Mouse (Mus musculus): ENCODE measurements around the gene Dtx3. TPM values are rescaled to one million over a fixed set of nuclear protein-coding genes. Genes with fewer than 3 reads are reported as not detected.
"Not testable (repeated sequence)": the region's sequence is repeated elsewhere in the genome, so short reads cannot be mapped to it uniquely, and the experiment has no call there.

Dtx3 gene
- polyA plus RNA-seq, 1 experiment from 2014 or later = 63.5 TPM

DNA sequence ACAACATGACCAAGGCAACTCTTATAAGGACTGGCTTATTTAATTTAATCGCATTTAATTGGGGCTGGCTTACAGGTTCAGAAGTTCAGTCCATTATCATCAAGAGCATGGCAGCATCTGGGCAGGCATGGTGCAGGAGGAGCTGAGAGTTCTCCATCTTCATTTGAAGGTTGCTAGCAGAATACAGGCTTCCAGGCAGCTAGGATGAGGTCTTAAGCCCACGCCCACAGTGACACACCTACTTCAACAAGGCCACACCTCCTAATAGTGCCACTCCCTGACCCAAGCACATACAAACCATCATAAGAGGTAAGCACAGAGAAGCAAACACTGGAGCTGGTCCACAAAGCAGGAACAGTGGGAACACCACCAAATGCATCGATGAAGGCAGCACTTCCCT is 44.3 kb downstream of the Dtx3 start:
- not testable (repeated sequence) for H3K4me1 ChIP-seq (replicated peaks); H3K9ac ChIP-seq; H3K9me3 ChIP-seq (replicated peaks); H3K27ac ChIP-seq; ATAC-seq (replicated peaks; ENCODE audit: insufficient number of reproducible peaks, insufficient read depth, low FRiP score, low read depth); H3K4me3 ChIP-seq; H3K36me3 ChIP-seq; H3K4me2 ChIP-seq; H3K27me3 ChIP-seq
- WGBS = 83% methylated on average over 3 of the region's 3 CpGs

GRCm38 (mm10) chr10:127150471-127150872 is 45.1 kb downstream of the Dtx3 start:
- no peak for ATAC-seq (replicated peaks; ENCODE audit: insufficient number of reproducible peaks, insufficient read depth, low FRiP score, low read depth)
- no peak overlapping the region for H3K27ac ChIP-seq
- H3K9me3 ChIP-seq (replicated peaks) = no peaks in the 10 kb centered on the region
- H3K4me1 ChIP-seq (replicated peaks) = no peaks in the 10 kb centered on the region
- no peaks in the 10 kb centered on the region for H3K36me3 ChIP-seq
- no peak overlapping the region for H3K9ac ChIP-seq
- H3K4me2 ChIP-seq = no peak overlapping the region
- WGBS = 65% methylated on average over 4 of the region's 4 CpGs
- no peaks in the 10 kb centered on the region for H3K27me3 ChIP-seq
- no peak overlapping the region for H3K4me3 ChIP-seq

GRCm38 (mm10) chr10:127147135-127147534 is 48.4 kb downstream of the Dtx3 start:
- no peak overlapping the region for H3K4me2 ChIP-seq
- ATAC-seq (replicated peaks; ENCODE audit: insufficient number of reproducible peaks, insufficient read depth, low FRiP score, low read depth) = no peak
- H3K9ac ChIP-seq = no peak overlapping the region
- H3K36me3 ChIP-seq = no peaks in the 10 kb centered on the region
- no peaks in the 10 kb centered on the region for H3K4me1 ChIP-seq (replicated peaks)
- 67% methylated on average over 6 of the region's 6 CpGs for WGBS
- no peak overlapping the region for H3K27ac ChIP-seq
- no peaks in the 10 kb centered on the region for H3K9me3 ChIP-seq (replicated peaks)
- no peak overlapping the region for H3K4me3 ChIP-seq
- no peaks in the 10 kb centered on the region for H3K27me3 ChIP-seq

GRCm38 (mm10) chr10:127145303-127145702 is 50.2 kb downstream of the Dtx3 start:
- Histone ChIP-seq H3K9ac (no peak overlapping the region), H3K4me1 (replicated peaks) (no peaks in the 10 kb centered on the region), H3K4me2 (no peak overlapping the region), H3K36me3 (no peaks in the 10 kb centered on the region), H3K27ac (no peak overlapping the region), H3K4me3 (no peak overlapping the region), H3K9me3 (replicated peaks) (no peaks in the 10 kb centered on the region), H3K27me3 (no peaks in the 10 kb centered on the region)
- ATAC-seq (replicated peaks; ENCODE audit: insufficient number of reproducible peaks, insufficient read depth, low FRiP score, low read depth) = no peak
- WGBS = 73% methylated on average over 5 of the region's 5 CpGs

- 83% methylated on average over 7 of the region's 7 CpGs for WGBS
- Histone ChIP-seq H3K27ac (no peak overlapping the region), H3K36me3 (no peaks in the 10 kb centered on the region), H3K4me1 (replicated peaks) (no peaks in the 10 kb centered on the region), H3K9me3 (replicated peaks) (no peaks in the 10 kb centered on the region), H3K4me3 (no peak overlapping the region), H3K4me2 (no peak overlapping the region), H3K27me3 (no peaks in the 10 kb centered on the region), H3K9ac (no peak overlapping the region)
- ATAC-seq (replicated peaks; ENCODE audit: insufficient number of reproducible peaks, insufficient read depth, low FRiP score, low read depth) = no peak
Measured at GRCm38 (mm10) chr10:127144536-127144935, 51.0 kb downstream of the Dtx3 start.

DNA sequence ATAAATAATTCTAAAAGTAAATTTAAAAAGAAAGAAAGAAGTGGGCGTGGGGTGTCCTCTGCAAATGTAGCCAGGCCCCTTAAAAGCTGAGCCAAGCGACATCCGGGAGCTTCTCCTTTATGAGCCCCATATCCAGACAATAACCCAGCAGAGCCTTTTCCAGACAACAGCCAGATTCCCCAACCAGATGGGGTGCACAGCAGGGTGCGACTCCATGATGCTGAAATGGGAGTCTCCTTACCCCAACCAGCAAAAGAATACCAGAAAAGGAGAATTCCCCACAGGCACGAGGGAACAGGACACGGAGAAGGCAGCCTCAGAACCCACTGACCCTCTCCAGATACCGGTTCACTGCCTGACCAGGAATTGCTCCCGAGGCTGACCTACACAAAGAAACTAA is 52.3 kb downstream of the Dtx3 start:
- Histone ChIP-seq H3K4me2 (no peak overlapping the region), H3K27me3 (no peaks in the 10 kb centered on the region), H3K4me1 (replicated peaks) (no peaks in the 10 kb centered on the region), H3K27ac (no peak overlapping the region), H3K4me3 (no peak overlapping the region), H3K9me3 (replicated peaks) (no peaks in the 10 kb centered on the region), H3K36me3 (no peaks in the 10 kb centered on the region), H3K9ac (no peak overlapping the region)
- ATAC-seq (replicated peaks; ENCODE audit: insufficient number of reproducible peaks, insufficient read depth, low FRiP score, low read depth) = no peak
- whole genome bisulfite sequencing = 79% methylated on average over 8 of the region's 8 CpGs

- H3K4me2 ChIP-seq = no peak overlapping the region
- no peaks in the 10 kb centered on the region for H3K9me3 ChIP-seq (replicated peaks)
- no peak for ATAC-seq (replicated peaks; ENCODE audit: insufficient number of reproducible peaks, insufficient read depth, low FRiP score, low read depth)
- H3K27ac ChIP-seq = no peak overlapping the region
- H3K9ac ChIP-seq = no peak overlapping the region
- no peaks in the 10 kb centered on the region for H3K36me3 ChIP-seq
- H3K4me1 ChIP-seq (replicated peaks) = no peaks in the 10 kb centered on the region
- 58% methylated on average over 8 of the region's 8 CpGs for WGBS
- H3K4me3 ChIP-seq = no peak overlapping the region
- H3K27me3 ChIP-seq = no peaks in the 10 kb centered on the region
Measured at GRCm38 (mm10) chr10:127141500-127141899, 54.0 kb downstream of the Dtx3 start.

DNA sequence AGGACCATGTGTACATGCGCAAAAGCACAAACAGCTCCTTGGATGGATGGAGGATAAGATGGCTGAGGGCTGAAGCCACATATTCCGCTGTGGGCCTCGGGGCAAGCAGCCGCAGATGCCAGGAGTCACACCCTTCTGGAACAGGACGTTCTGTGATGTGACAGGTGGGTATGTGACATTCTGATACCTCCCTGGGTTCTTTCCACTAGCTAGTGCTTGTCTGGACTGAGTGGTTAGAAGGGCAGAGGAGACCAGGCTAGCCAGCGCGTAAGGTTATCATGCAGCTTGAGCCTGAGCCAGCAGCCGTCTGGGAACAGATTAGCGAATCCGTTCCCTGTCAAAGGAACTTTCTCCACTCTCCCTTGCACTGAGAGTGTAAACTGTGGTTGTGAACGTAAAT is 54.6 kb downstream of the Dtx3 start:
- H3K4me3 ChIP-seq = no peak overlapping the region
- WGBS = 66% methylated on average over 11 of the region's 11 CpGs
- no peaks in the 10 kb centered on the region for H3K36me3 ChIP-seq
- H3K4me2 ChIP-seq = no peak overlapping the region
- ATAC-seq (replicated peaks; ENCODE audit: insufficient number of reproducible peaks, insufficient read depth, low FRiP score, low read depth) = no peak
- no peaks in the 10 kb centered on the region for H3K27me3 ChIP-seq
- no peaks in the 10 kb centered on the region for H3K4me1 ChIP-seq (replicated peaks)
- H3K27ac ChIP-seq = no peak overlapping the region
- no peak overlapping the region for H3K9ac ChIP-seq
- H3K9me3 ChIP-seq (replicated peaks) = no peaks in the 10 kb centered on the region

Other genes starting within 250 kb of the Dtx3 start
- gene Ctdsp2, start 217.0 kb downstream of the Dtx3 start, polyA plus RNA-seq (2015; fragmentation: Nextera tagmentation; extraction: Ambion mirVana) = 35.0 and 47.8 TPM in 2 replicates
- 0.23 and 0.55 TPM in 2 replicates for gene Avil, start 195.0 kb downstream of the Dtx3 start, polyA plus RNA-seq (2015; fragmentation: Nextera tagmentation; extraction: Ambion mirVana)
- 81.9 and 86.0 TPM in 2 replicates for gene Tsfm, start 164.9 kb downstream of the Dtx3 start, polyA plus RNA-seq (2015; fragmentation: Nextera tagmentation; extraction: Ambion mirVana)
- gene Mettl1, start 154.3 kb downstream of the Dtx3 start, polyA plus RNA-seq (2015; fragmentation: Nextera tagmentation; extraction: Ambion mirVana) = 27.7 and 32.0 TPM in 2 replicates
- 0.30 and 0.42 TPM in 2 replicates for gene Eef1akmt3, start 154.2 kb downstream of the Dtx3 start, polyA plus RNA-seq (2015; fragmentation: Nextera tagmentation; extraction: Ambion mirVana)
- 0.08 and 0.13 TPM in 2 replicates for gene Cyp27b1, start 147.5 kb downstream of the Dtx3 start, polyA plus RNA-seq (2015; fragmentation: Nextera tagmentation; extraction: Ambion mirVana)
- gene March9, start 135.5 kb downstream of the Dtx3 start, polyA plus RNA-seq (2015; fragmentation: Nextera tagmentation; extraction: Ambion mirVana) = 0.13 and 0.25 TPM in 2 replicates
- 718 and 864 TPM in 2 replicates for gene Cdk4, start 132.2 kb downstream of the Dtx3 start, polyA plus RNA-seq (2015; fragmentation: Nextera tagmentation; extraction: Ambion mirVana)
- gene Tspan31, start 125.5 kb downstream of the Dtx3 start, polyA plus RNA-seq (2015; fragmentation: Nextera tagmentation; extraction: Ambion mirVana) = 100 and 119 TPM in 2 replicates
- 0.62 TPM in 1 of 2 replicates, not detected in the other for gene Agap2, start 120.4 kb downstream of the Dtx3 start, polyA plus RNA-seq (2015; fragmentation: Nextera tagmentation; extraction: Ambion mirVana)
- 48.5 and 61.8 TPM in 2 replicates for gene Os9, start 74.6 kb downstream of the Dtx3 start, polyA plus RNA-seq (2015; fragmentation: Nextera tagmentation; extraction: Ambion mirVana)
- gene B4galnt1, start 30.5 kb downstream of the Dtx3 start, polyA plus RNA-seq (2015; fragmentation: Nextera tagmentation; extraction: Ambion mirVana) = 1.5 and 5.7 TPM in 2 replicates
- 15.6 and 16.7 TPM in 2 replicates for gene Slc26a10, start 15.1 kb downstream of the Dtx3 start, polyA plus RNA-seq (2015; fragmentation: Nextera tagmentation; extraction: Ambion mirVana)
- gene Arhgef25, start 5.6 kb downstream of the Dtx3 start, polyA plus RNA-seq (2015; fragmentation: Nextera tagmentation; extraction: Ambion mirVana) = 24.7 and 32.5 TPM in 2 replicates
- gene Pip4k2c, start 15.9 kb upstream of the Dtx3 start, polyA plus RNA-seq (2015; fragmentation: Nextera tagmentation; extraction: Ambion mirVana) = 23.2 and 27.0 TPM in 2 replicates
- 0.35 and 2.3 TPM in 2 replicates for gene Kif5a, start 67.6 kb upstream of the Dtx3 start, polyA plus RNA-seq (2015; fragmentation: Nextera tagmentation; extraction: Ambion mirVana)
- 127 and 152 TPM in 2 replicates for gene Dctn2, start 70.6 kb upstream of the Dtx3 start, polyA plus RNA-seq (2015; fragmentation: Nextera tagmentation; extraction: Ambion mirVana)
- 10.6 and 15.7 TPM in 2 replicates for gene Mbd6, start 93.3 kb upstream of the Dtx3 start, polyA plus RNA-seq (2015; fragmentation: Nextera tagmentation; extraction: Ambion mirVana)
- gene Mars, start 116.1 kb upstream of the Dtx3 start, polyA plus RNA-seq (2015; fragmentation: Nextera tagmentation; extraction: Ambion mirVana) = 75.4 and 78.4 TPM in 2 replicates
- 2.0 and 11.0 TPM in 2 replicates for gene Arhgap9, start 126.2 kb upstream of the Dtx3 start, polyA plus RNA-seq (2015; fragmentation: Nextera tagmentation; extraction: Ambion mirVana)
- 0.58 and 1.5 TPM in 2 replicates for gene Gli1, start 146.2 kb upstream of the Dtx3 start, polyA plus RNA-seq (2015; fragmentation: Nextera tagmentation; extraction: Ambion mirVana)
- gene Inhbe, start 158.7 kb upstream of the Dtx3 start, polyA plus RNA-seq (2015; fragmentation: Nextera tagmentation; extraction: Ambion mirVana) = 0.03 TPM in 1 of 2 replicates, not detected in the other
- 0.10 TPM in 1 of 2 replicates, not detected in the other for gene Inhbc, start 174.7 kb upstream of the Dtx3 start, polyA plus RNA-seq (2015; fragmentation: Nextera tagmentation; extraction: Ambion mirVana)
- 30.9 and 33.7 TPM in 2 replicates for gene R3hdm2, start 184.6 kb upstream of the Dtx3 start, polyA plus RNA-seq (2015; fragmentation: Nextera tagmentation; extraction: Ambion mirVana)